Mouse (Mus musculus): Measurements from ENCODE around the gene Vmn2r103.

DNA sequence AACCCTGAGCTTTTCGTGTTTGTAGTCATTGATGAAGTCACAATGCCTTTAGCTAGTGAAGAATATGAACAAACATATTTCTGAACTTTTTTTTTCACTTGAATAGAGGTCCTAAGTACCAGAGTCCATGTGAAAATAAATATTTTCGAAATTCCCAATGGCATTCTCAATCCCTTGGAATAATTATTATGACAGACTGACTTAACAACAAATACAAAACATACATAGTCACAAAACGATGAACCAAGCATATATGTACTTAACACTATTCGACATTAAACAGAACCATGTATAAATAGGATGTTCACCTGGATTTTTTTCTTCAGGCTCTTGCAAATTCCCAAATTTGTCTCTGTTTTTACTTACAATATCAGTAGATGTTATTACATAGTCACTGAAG, at the start of gene Vmn2r103:
- TF ChIP-seq CTCF (IDR thresholded peaks at IDR 0.05) (no peak), POLR2A (IDR thresholded peaks at IDR 0.05; ENCODE audit: insufficient read depth, low read depth, low read length) (no peak)
